Mouse (Mus musculus): ENCODE data around the gene Hap1. TPM values are rescaled to one million over a fixed set of nuclear protein-coding genes. Genes with fewer than 3 reads are reported as not detected.

Gene Hap1
- 1.4 TPM for polyA plus RNA-seq (2014; fragmentation: Illumina TruSeq; extraction: RNeasy Lipid Tissue Mini Kit (QIAGEN cat#74804); ENCODE audit: low read depth, low replicate concordance)

DNA sequence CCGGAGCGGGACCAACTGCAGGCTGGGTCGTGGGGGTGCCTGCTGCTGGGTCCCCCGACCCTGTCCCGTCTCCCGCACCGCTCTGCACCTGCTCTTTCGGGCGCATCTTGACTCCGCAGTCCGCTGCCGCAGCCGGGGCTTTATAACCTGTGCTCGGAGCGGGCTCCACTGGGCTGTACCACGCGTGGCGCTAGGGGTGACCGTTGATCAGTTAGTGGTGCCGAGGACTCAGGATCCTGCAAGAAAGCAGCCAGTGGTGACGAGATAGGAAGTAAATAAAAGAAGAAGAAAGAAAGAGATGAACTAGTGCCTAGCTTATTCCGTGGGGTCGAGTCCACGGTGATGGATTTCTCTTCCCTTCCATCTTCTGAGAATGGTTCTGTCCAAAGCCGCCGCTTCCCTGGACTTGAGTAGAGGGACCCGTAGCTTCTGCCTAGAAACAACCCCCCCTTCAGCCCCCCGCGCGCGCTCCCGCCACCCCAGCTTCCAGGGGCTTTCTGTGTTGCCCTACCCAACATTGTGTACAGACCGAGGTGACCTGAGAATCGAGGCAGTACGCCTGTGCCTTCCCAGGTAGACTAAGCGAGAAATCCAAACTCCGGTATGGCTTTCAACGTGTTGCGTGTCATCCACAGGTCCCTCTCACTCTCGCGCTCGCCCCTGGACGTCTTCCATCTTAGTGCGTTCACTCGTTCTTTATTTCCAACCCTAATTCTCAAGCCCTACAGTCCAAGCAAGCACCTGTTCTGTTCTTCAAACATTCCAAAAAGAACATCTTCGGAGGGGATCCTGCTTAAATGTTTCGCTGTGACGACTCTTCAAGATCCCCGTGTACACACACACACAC lies at the start of gene Hap1:
Gene Hap1 (minus strand): TSS at position 157 of the 847 bp plus-strand sequence.

GRCm38 (mm10) chr11:100397600-100398389 lies 41.9 kb upstream of the Hap1 start, which contains the start of gene Jup:
Gene Jup, minus strand, starts transcription at chr11:100397763.

GRCm38 (mm10) chr11:100333944-100334457 lies 21.9 kb downstream of the Hap1 start, which contains the start of gene Gast:
Gene Gast, plus strand, starts transcription at chr11:100334407.

GRCm38 (mm10) chr11:100319492-100320171 lies 36.3 kb downstream of the Hap1 start, which contains the start of gene Eif1:
Gene Eif1, plus strand, starts transcription at chr11:100319885.

Other genes with a start within 250 kb of the Hap1 start
- not detected for gene Krt13, start 234.6 kb downstream of the Hap1 start, polyA plus RNA-seq (2014; fragmentation: Illumina TruSeq; extraction: RNeasy Lipid Tissue Mini Kit (QIAGEN cat#74804); ENCODE audit: low read depth, low replicate concordance)
- gene Krt15, start 220.2 kb downstream of the Hap1 start, polyA plus RNA-seq (2014; fragmentation: Illumina TruSeq; extraction: RNeasy Lipid Tissue Mini Kit (QIAGEN cat#74804); ENCODE audit: low read depth, low replicate concordance), result not detected
- gene Krt19, start 207.5 kb downstream of the Hap1 start, polyA plus RNA-seq (2014; fragmentation: Illumina TruSeq; extraction: RNeasy Lipid Tissue Mini Kit (QIAGEN cat#74804); ENCODE audit: low read depth, low replicate concordance), result 7.3 TPM
- gene Krt9, start 162.9 kb downstream of the Hap1 start, polyA plus RNA-seq (2014; fragmentation: Illumina TruSeq; extraction: RNeasy Lipid Tissue Mini Kit (QIAGEN cat#74804); ENCODE audit: low read depth, low replicate concordance), result not detected
- gene Krt14, start 148.6 kb downstream of the Hap1 start, polyA plus RNA-seq (2014; fragmentation: Illumina TruSeq; extraction: RNeasy Lipid Tissue Mini Kit (QIAGEN cat#74804); ENCODE audit: low read depth, low replicate concordance), result not detected
- not detected for gene Krt16, start 107.2 kb downstream of the Hap1 start, polyA plus RNA-seq (2014; fragmentation: Illumina TruSeq; extraction: RNeasy Lipid Tissue Mini Kit (QIAGEN cat#74804); ENCODE audit: low read depth, low replicate concordance)
- gene Krt17, start 95.1 kb downstream of the Hap1 start, polyA plus RNA-seq (2014; fragmentation: Illumina TruSeq; extraction: RNeasy Lipid Tissue Mini Kit (QIAGEN cat#74804); ENCODE audit: low read depth, low replicate concordance), result not detected
- not detected for gene Krt42, start 86.3 kb downstream of the Hap1 start, polyA plus RNA-seq (2014; fragmentation: Illumina TruSeq; extraction: RNeasy Lipid Tissue Mini Kit (QIAGEN cat#74804); ENCODE audit: low read depth, low replicate concordance)
- gene Eif1, start 36.2 kb downstream of the Hap1 start, polyA plus RNA-seq (2014; fragmentation: Illumina TruSeq; extraction: RNeasy Lipid Tissue Mini Kit (QIAGEN cat#74804); ENCODE audit: low read depth, low replicate concordance), result 1,167 TPM
- not detected for gene Gast, start 21.7 kb downstream of the Hap1 start, polyA plus RNA-seq (2014; fragmentation: Illumina TruSeq; extraction: RNeasy Lipid Tissue Mini Kit (QIAGEN cat#74804); ENCODE audit: low read depth, low replicate concordance)
- gene Jup, start 41.6 kb upstream of the Hap1 start, polyA plus RNA-seq (2014; fragmentation: Illumina TruSeq; extraction: RNeasy Lipid Tissue Mini Kit (QIAGEN cat#74804); ENCODE audit: low read depth, low replicate concordance), result 166 TPM
- gene P3h4, start 58.7 kb upstream of the Hap1 start, polyA plus RNA-seq (2014; fragmentation: Illumina TruSeq; extraction: RNeasy Lipid Tissue Mini Kit (QIAGEN cat#74804); ENCODE audit: low read depth, low replicate concordance), result 34.0 TPM
- gene Fkbp10, start 59.6 kb upstream of the Hap1 start, polyA plus RNA-seq (2014; fragmentation: Illumina TruSeq; extraction: RNeasy Lipid Tissue Mini Kit (QIAGEN cat#74804); ENCODE audit: low read depth, low replicate concordance), result 24.7 TPM
- 42.9 TPM for gene Nt5c3b, start 85.7 kb upstream of the Hap1 start, polyA plus RNA-seq (2014; fragmentation: Illumina TruSeq; extraction: RNeasy Lipid Tissue Mini Kit (QIAGEN cat#74804); ENCODE audit: low read depth, low replicate concordance)
- gene Klhl10, start 85.8 kb upstream of the Hap1 start, polyA plus RNA-seq (2014; fragmentation: Illumina TruSeq; extraction: RNeasy Lipid Tissue Mini Kit (QIAGEN cat#74804); ENCODE audit: low read depth, low replicate concordance), result 0.45 TPM
- 4.8 TPM for gene Klhl11, start 116.6 kb upstream of the Hap1 start, polyA plus RNA-seq (2014; fragmentation: Illumina TruSeq; extraction: RNeasy Lipid Tissue Mini Kit (QIAGEN cat#74804); ENCODE audit: low read depth, low replicate concordance)
- 31.9 TPM for gene Acly, start 171.9 kb upstream of the Hap1 start, polyA plus RNA-seq (2014; fragmentation: Illumina TruSeq; extraction: RNeasy Lipid Tissue Mini Kit (QIAGEN cat#74804); ENCODE audit: low read depth, low replicate concordance)
- 0.29 TPM for gene Ttc25, start 189.5 kb upstream of the Hap1 start, polyA plus RNA-seq (2014; fragmentation: Illumina TruSeq; extraction: RNeasy Lipid Tissue Mini Kit (QIAGEN cat#74804); ENCODE audit: low read depth, low replicate concordance)
- gene Cnp, start 218.8 kb upstream of the Hap1 start, polyA plus RNA-seq (2014; fragmentation: Illumina TruSeq; extraction: RNeasy Lipid Tissue Mini Kit (QIAGEN cat#74804); ENCODE audit: low read depth, low replicate concordance), result 9.0 TPM

Data from heart, adult 10 weeks (tissue).